Mouse (Mus musculus): ENCODE data around the gene Lrrc51. TPM values are rescaled to one million over a fixed set of nuclear protein-coding genes. Genes with fewer than 3 reads are reported as not detected.

Lrrc51 gene
- polyA plus RNA-seq, 1 experiment from 2014 or later, result 9.6 TPM

DNA sequence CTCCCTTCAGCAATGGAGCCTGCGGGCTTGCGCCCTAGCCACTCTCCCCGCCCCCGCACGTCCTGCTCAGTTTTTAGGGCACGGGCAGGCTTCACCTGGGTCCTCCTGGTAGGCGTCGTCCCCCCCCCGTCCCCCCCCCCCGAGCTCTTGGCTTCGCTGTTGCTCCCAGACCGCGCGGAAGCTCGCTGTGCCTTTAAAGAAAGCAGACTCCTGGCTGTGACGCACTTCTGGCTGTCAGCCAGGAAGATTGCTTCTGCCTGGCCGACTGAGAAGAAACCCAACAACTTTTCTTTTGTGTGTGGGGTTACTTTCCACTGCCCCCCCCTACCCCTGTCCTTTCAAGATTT lies 36.7 kb upstream of the Lrrc51 start:
- DNase-seq (ENCODE audit: low spot score) (peak; percentile 93), ATAC-seq (replicated peaks; ENCODE audit: low FRiP score, low read depth) (no peak; the same call in none of the 2 replicates)
- Histone ChIP-seq H3K4me3 (replicated peaks; ENCODE audit: low read depth, low read length) (peak overlapping the region; percentile 84), H3K27me3 (ENCODE audit: insufficient read depth, low read length) (no peaks in the 10 kb centered on the region), H3K9me3 (replicated peaks; ENCODE audit: low read length) (no peaks in the 10 kb centered on the region), H3K27ac (peak overlapping the region; percentile 100), H3K9ac (ENCODE audit: low read depth, low read length) (peak overlapping the region; percentile 89), H3K4me1 (replicated peaks; ENCODE audit: insufficient read depth, low read length) (peaks cover 28% of the 10 kb centered on the region), H3K36me3 (ENCODE audit: insufficient read depth, low read length) (no peaks in the 10 kb centered on the region), H3K4me2 (ENCODE audit: low read length) (peak overlapping the region; percentile 86)
- 2% methylated on average over 14 of the region's 17 CpGs for WGBS
- TF ChIP-seq CTCF (IDR thresholded peaks at IDR 0.05; ENCODE audit: low read depth), result no peak

DNA sequence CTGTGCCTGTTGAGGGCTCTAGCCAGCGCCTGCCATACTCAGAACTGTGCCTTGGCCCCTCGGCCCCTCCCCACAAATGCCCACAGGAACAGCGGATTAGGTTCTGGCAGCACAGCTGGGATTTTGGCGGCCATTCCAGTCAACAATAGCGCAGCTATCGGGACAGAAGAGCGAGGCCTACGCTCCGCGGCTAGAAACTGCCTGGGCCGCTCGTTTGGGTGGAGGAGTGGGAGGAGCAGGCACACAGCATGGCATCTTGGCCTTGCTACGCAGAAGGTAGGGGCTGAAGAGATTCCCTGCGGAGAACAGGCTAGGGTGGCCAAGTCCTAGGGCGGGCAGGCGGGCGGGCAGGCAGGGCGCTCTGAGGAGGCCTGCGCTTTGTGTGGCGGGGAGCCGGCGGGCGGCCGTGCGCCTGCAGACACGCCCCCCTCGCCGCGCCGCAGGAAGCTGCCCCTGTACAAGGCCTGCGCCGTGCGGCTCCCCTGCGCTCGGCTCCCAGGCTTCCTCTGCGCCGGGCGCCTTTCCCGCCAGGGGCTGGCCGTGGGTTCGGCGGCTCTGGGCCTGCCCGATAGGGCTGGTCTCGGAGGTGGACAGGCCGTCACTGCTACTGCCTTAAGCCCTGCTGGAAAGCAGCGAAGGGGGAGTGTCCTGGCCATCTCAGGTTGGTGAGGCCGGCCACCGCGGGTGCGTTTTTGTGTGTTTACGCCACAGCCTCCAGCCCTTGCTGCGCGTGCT lies 36.2 kb upstream of the Lrrc51 start:
- under 1% methylated on average over 52 of the region's 53 CpGs for WGBS
- H3K4me3 ChIP-seq (replicated peaks; ENCODE audit: low read depth, low read length), result peak overlapping the region; percentile 84
- no peaks in the 10 kb centered on the region for H3K9me3 ChIP-seq (replicated peaks; ENCODE audit: low read length)
- peak overlapping the region; percentile 89 for H3K9ac ChIP-seq (ENCODE audit: low read depth, low read length)
- peak; percentile 89 for ATAC-seq (replicated peaks; ENCODE audit: low FRiP score, low read depth)
- H3K4me2 ChIP-seq (ENCODE audit: low read length), result peak overlapping the region; percentile 86
- DNase-seq (ENCODE audit: low spot score), result peak; percentile 94
- no peaks in the 10 kb centered on the region for H3K36me3 ChIP-seq (ENCODE audit: insufficient read depth, low read length)
- no peaks in the 10 kb centered on the region for H3K27me3 ChIP-seq (ENCODE audit: insufficient read depth, low read length)
- peak overlapping the region; percentile 100 for H3K27ac ChIP-seq
- TF ChIP-seq CTCF (IDR thresholded peaks at IDR 0.05; ENCODE audit: low read depth), result no peak
- H3K4me1 ChIP-seq (replicated peaks; ENCODE audit: insufficient read depth, low read length), result peaks cover 28% of the 10 kb centered on the region

DNA sequence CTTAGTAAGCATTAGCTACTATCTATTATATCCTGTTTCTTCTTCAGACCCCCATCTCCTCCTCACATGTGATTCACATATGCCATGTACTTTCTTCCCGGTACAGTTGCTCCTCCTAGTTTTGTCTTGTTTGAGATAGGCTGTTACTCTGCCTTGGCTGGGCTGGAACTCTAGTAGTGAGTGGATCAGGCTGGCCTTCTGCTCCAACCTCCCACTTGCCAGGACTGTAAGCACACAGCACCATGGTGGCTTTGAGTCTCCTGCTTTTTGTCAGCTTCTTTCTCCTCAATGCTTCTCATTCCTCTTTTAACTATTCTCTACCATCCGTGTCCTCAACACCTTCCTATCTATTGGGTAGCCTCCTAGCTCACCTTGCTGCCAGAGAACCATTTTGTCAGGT lies 35.1 kb upstream of the Lrrc51 start:
- H3K9ac ChIP-seq (ENCODE audit: low read depth, low read length), result no peak overlapping the region
- ATAC-seq (replicated peaks; ENCODE audit: low FRiP score, low read depth), result no peak

DNA sequence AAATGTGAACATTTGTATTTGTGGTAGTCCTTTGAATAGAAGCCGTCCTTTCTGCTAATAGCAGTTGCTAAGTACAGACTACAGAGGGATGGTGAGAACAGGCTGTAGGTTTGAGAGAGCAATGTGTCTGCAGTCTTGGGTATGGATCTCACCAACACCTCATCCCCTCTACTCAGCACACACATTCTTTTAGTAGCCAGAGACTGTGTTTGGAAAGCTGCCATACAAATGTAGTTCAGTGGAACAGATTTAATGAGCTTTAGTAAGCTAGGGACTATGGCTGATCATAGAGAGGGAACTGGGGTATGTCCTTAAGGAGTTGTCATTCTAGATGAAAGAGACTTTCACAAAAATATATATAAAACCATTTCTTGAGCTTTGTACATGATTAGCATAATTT lies 33.6 kb upstream of the Lrrc51 start:
- H3K36me3 ChIP-seq (ENCODE audit: insufficient read depth, low read length), result no peaks in the 10 kb centered on the region
- no peak overlapping the region for H3K4me3 ChIP-seq (replicated peaks; ENCODE audit: low read depth, low read length)
- no peaks in the 10 kb centered on the region for H3K9me3 ChIP-seq (replicated peaks; ENCODE audit: low read length)
- WGBS, result 100% methylated on average over 1 of the region's 1 CpGs
- peaks cover 16% of the 10 kb centered on the region for H3K4me1 ChIP-seq (replicated peaks; ENCODE audit: insufficient read depth, low read length)
- H3K27me3 ChIP-seq (ENCODE audit: insufficient read depth, low read length), result no peaks in the 10 kb centered on the region
- no peak overlapping the region for H3K9ac ChIP-seq (ENCODE audit: low read depth, low read length)
- DNase-seq (ENCODE audit: low spot score), result no peak
- TF ChIP-seq CTCF (IDR thresholded peaks at IDR 0.05; ENCODE audit: low read depth), result no peak
- ATAC-seq (replicated peaks; ENCODE audit: low FRiP score, low read depth), result no peak
- H3K27ac ChIP-seq, result no peak overlapping the region
- no peak overlapping the region for H3K4me2 ChIP-seq (ENCODE audit: low read length)

More for the DNA sequence above, 35.1 kb upstream of the Lrrc51 start:
- no peaks in the 10 kb centered on the region for H3K27me3 ChIP-seq (ENCODE audit: insufficient read depth, low read length)
- peaks cover 25% of the 10 kb centered on the region for H3K4me1 ChIP-seq (replicated peaks; ENCODE audit: insufficient read depth, low read length)
- peak overlapping the region; percentile 100 for H3K27ac ChIP-seq
- WGBS, result 64% methylated on average over 2 of the region's 2 CpGs
- no peak for DNase-seq (ENCODE audit: low spot score)
- no peak for TF ChIP-seq CTCF (IDR thresholded peaks at IDR 0.05; ENCODE audit: low read depth)
- no peaks in the 10 kb centered on the region for H3K36me3 ChIP-seq (ENCODE audit: insufficient read depth, low read length)
- no peaks in the 10 kb centered on the region for H3K9me3 ChIP-seq (replicated peaks; ENCODE audit: low read length)
- peak overlapping the region; percentile 86; the same call in 1 of the 2 replicates for H3K4me2 ChIP-seq (ENCODE audit: low read length)
- H3K4me3 ChIP-seq (replicated peaks; ENCODE audit: low read depth, low read length), result no peak overlapping the region

- Histone ChIP-seq H3K27ac (peak overlapping the region; percentile 31; the same call in 1 of the 2 replicates), H3K4me1 (replicated peaks; ENCODE audit: insufficient read depth, low read length) (peaks cover 7% of the 10 kb centered on the region), H3K27me3 (ENCODE audit: insufficient read depth, low read length) (no peaks in the 10 kb centered on the region), H3K4me2 (ENCODE audit: low read length) (no peak overlapping the region), H3K4me3 (replicated peaks; ENCODE audit: low read depth, low read length) (no peak overlapping the region), H3K9me3 (replicated peaks; ENCODE audit: low read length) (no peaks in the 10 kb centered on the region), H3K36me3 (ENCODE audit: insufficient read depth, low read length) (no peaks in the 10 kb centered on the region), H3K9ac (ENCODE audit: low read depth, low read length) (no peak overlapping the region)
- DNase-seq (ENCODE audit: low spot score), result no peak
- no peak for TF ChIP-seq CTCF (IDR thresholded peaks at IDR 0.05; ENCODE audit: low read depth)
- ATAC-seq (replicated peaks; ENCODE audit: low FRiP score, low read depth), result no peak
- WGBS, result 44% methylated on average over 2 of the region's 2 CpGs
Measured at GRCm38 (mm10) chr7:101965606-101966005, 31.9 kb upstream of the Lrrc51 start.

- Histone ChIP-seq H3K27me3 (ENCODE audit: insufficient read depth, low read length) (no peaks in the 10 kb centered on the region), H3K4me2 (ENCODE audit: low read length) (no peak overlapping the region), H3K9ac (ENCODE audit: low read depth, low read length) (no peak overlapping the region), H3K9me3 (replicated peaks; ENCODE audit: low read length) (no peaks in the 10 kb centered on the region), H3K36me3 (ENCODE audit: insufficient read depth, low read length) (no peaks in the 10 kb centered on the region), H3K4me3 (replicated peaks; ENCODE audit: low read depth, low read length) (no peak overlapping the region), H3K27ac (peak overlapping the region; percentile 20), H3K4me1 (replicated peaks; ENCODE audit: insufficient read depth, low read length) (peaks cover 7% of the 10 kb centered on the region)
- ATAC-seq (replicated peaks; ENCODE audit: low FRiP score, low read depth) (peak; percentile 33; the same call in 1 of the 2 replicates), DNase-seq (ENCODE audit: low spot score) (peak; percentile 31)
- WGBS, result 79% methylated on average over 4 of the region's 4 CpGs
- TF ChIP-seq CTCF (IDR thresholded peaks at IDR 0.05; ENCODE audit: low read depth), result no peak
Measured at GRCm38 (mm10) chr7:101964551-101964950, 30.9 kb upstream of the Lrrc51 start.
